Mouse (Mus musculus) forebrain, embryonic 12.5 days (tissue): ENCODE results near the gene Dicer1. TPM values are rescaled to one million over a fixed set of nuclear protein-coding genes. Genes with fewer than 3 reads are reported as not detected.

Experiments
- ATAC-seq: fragments of 200-750 bp; cut with Nextera tagmentation; 2 replicates; pipeline ENCODE4 v1.8.0; 2017; ENCODE audit warnings: moderate TSS enrichment; ENCODE audit not compliant: low FRiP score
- H3K27ac ChIP-seq: fragments of 300-500 bp; sonication (generic); 2 replicates; pipeline ENCODE4 v1.5.1; 2016; ENCODE audit warnings: mild to moderate bottlenecking
- H3K27me3 ChIP-seq: fragments of 300-500 bp; sonication (generic); 2 replicates; pipeline ENCODE4 v1.6.1; 2016; ENCODE audit warnings: mild to moderate bottlenecking
- H3K36me3 ChIP-seq: fragments of 300-500 bp; sonication (generic); replicated peaks from 2 replicates; pipeline ENCODE4 v1.6.1; 2016; ENCODE audit warnings: mild to moderate bottlenecking
- H3K4me1 ChIP-seq: fragments of 300-500 bp; sonication (generic); 2 replicates; pipeline ENCODE4 v1.6.1; 2016
- H3K4me2 ChIP-seq: fragments of 300-500 bp; sonication (generic); 2 replicates; pipeline ENCODE4 v1.6.1; 2016; ENCODE audit warnings: mild to moderate bottlenecking, moderate library complexity
- H3K4me3 ChIP-seq: fragments of 300-500 bp; sonication (generic); replicated peaks from 2 replicates; pipeline ENCODE4 v1.5.1; 2016; ENCODE audit warnings: mild to moderate bottlenecking
- H3K9ac ChIP-seq: fragments of 300-500 bp; sonication (generic); 2 replicates; pipeline ENCODE4 v1.6.1; 2016; ENCODE audit warnings: mild to moderate bottlenecking
- H3K9me3 ChIP-seq: fragments of 300-500 bp; sonication (generic); 2 replicates; pipeline ENCODE4 v1.6.1; 2016
- WGBS: fragments of 180-500 bp; shearing (Covaris S2); methylation state at CpG from one replicate; pipeline ENCODE4 v1.1.7; 2016; 5-methylcytosine and 5-hydroxymethylcytosine counted together
- polyA plus RNA-seq: library from polyadenylated mRNA; unstranded; fragments of >200 nt; fragmentation: Nextera tagmentation; extraction: Ambion mirVana; gene quantifications from 2 replicates; pipeline ENCODE4 v1.2.1, GENCODE M21; 2016

Dicer1 gene
- polyA plus RNA-seq, 1 experiment from 2014 or later = 66.4 TPM

DNA sequence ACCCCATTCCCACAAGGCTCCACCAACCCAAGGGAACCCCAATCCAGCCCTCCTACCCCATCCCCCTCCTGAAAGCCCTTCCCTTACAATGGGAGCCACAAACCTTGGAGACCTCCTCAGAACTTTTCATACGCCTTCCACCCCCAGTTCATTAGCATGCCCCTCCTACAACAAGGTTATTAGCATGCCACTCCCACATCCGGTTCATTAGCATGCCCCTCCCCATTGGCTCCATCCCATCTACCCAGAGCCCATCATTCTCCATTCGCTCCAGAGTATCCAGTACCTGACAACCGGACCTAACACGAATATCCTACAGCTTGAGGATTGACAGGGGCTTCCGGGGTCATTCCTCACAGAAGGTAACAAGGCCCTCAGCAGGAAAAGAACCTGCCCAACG is 83.9 kb downstream of the Dicer1 start:
- Histone ChIP-seq H3K27ac (no peak overlapping the region), H3K9ac (no peak overlapping the region), H3K4me2 (no peak overlapping the region), H3K4me3 (no peak overlapping the region), H3K27me3 (0 out of 2 replicates have a peak, but pooled peaks cover 3% of the 10 kb centered on the region), H3K4me1 (no peaks in the 10 kb centered on the region), H3K9me3 (no peaks in the 10 kb centered on the region), H3K36me3 (no peaks in the 10 kb centered on the region)
- 0 out of 2 replicates have a peak, but pooled peaks have one; percentile 33 for ATAC-seq
- WGBS = 80% methylated on average over 7 of the region's 7 CpGs

DNA sequence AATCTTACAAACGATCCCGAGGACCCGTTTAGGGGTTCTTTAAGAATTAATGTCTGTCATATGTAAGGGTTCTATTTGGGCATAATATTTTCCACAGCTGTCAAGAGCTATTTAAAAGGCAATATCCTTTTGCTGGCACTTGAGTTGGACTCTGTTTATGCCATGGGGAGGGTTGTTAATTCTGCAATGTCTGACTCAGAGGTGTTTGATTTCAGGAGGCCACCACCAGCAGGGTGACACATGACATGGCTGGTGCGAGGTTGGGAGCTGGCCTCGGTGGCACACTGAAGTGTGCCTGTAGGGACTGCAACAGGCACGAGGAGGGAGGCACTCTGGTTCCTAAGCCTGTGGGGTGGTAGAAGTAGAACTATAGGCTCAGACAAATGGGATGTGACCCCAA is 85.8 kb downstream of the Dicer1 start:
- H3K4me3 ChIP-seq = no peak overlapping the region
- no peak overlapping the region for H3K27ac ChIP-seq
- H3K27me3 ChIP-seq = 0 out of 2 replicates have a peak, but pooled peaks cover 1% of the 10 kb centered on the region
- no peaks in the 10 kb centered on the region for H3K36me3 ChIP-seq
- no peak overlapping the region for H3K9ac ChIP-seq
- no peak for ATAC-seq
- H3K4me1 ChIP-seq = no peaks in the 10 kb centered on the region
- no peaks in the 10 kb centered on the region for H3K9me3 ChIP-seq
- 84% methylated on average over 6 of the region's 6 CpGs for WGBS
- H3K4me2 ChIP-seq = no peak overlapping the region

DNA sequence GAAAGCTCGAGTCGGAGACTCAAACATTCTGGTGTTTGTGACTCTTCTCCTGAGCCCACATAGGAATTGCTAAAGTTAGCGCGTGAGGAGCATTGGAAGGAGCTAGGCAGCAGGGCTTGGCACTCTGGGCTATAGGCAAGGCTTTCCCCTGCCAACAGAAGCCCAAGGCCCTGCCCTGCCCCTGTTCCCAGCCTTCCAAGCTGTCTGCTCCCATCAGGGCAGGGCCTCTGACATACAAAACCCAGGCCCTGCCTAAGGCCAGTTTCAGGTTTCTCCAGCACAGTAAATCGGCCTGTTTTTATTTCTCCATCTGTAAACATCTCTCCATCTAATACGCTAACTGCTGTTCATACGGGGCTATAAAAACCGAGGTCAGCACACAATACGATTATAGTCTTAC is 86.2 kb downstream of the Dicer1 start:
- Histone ChIP-seq H3K36me3 (no peaks in the 10 kb centered on the region), H3K27me3 (no peaks in the 10 kb centered on the region), H3K4me2 (no peak overlapping the region), H3K4me3 (no peak overlapping the region), H3K27ac (no peak overlapping the region), H3K4me1 (no peaks in the 10 kb centered on the region), H3K9me3 (no peaks in the 10 kb centered on the region), H3K9ac (no peak overlapping the region)
- 91% methylated on average over 9 of the region's 9 CpGs for WGBS
- ATAC-seq = no peak

DNA sequence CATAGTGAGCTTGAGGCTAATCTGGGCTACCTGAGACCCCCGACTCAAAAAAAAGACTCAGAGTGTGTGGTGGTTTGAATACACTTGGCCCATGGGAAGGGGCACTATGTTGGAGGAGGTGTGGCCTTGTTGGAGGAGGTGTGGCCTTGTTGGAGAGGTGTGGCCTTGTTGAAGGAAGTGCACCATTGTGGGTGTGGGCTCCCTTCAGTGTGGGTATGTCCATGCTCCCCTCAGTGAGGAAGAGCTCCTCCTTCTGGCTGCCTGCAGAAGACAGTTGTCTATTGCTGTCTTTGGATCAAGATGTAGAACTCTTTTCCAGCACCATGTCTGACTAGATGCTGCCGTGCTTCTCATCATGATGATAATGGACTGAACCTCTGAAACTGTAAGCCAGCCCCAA is 95.6 kb downstream of the Dicer1 start:
- no peak for ATAC-seq
- H3K4me3 ChIP-seq = no peak overlapping the region
- H3K9me3 ChIP-seq = 0 out of 2 replicates have a peak, but pooled peaks cover 4% of the 10 kb centered on the region
- H3K9ac ChIP-seq = no peak overlapping the region
- no peaks in the 10 kb centered on the region; the same call in 1 of the 2 replicates for H3K27me3 ChIP-seq
- H3K36me3 ChIP-seq = no peaks in the 10 kb centered on the region
- H3K4me2 ChIP-seq = no peak overlapping the region
- WGBS = 95% methylated on average over 2 of the region's 2 CpGs
- H3K4me1 ChIP-seq = no peaks in the 10 kb centered on the region
- no peak overlapping the region for H3K27ac ChIP-seq

DNA sequence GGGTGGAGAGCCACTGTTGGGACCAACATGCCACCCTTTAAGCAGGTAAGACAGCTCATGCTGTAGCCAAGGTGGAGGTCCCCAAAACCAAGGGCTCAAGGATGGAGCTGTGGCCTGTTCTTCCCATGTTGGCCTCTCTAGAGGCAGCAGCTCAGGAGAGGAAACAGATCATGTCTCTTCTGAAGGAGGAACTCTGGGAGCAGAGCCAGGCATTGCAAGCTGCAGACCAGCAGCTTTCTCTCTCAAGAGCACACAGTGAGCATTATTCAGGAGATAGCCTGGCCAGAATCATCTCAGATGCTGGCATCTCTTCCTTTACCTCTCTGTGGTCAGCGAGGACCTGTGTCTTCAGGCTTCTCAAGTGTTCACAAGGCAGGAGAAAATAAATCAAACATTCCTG is 96.7 kb downstream of the Dicer1 start:
- Histone ChIP-seq H3K27ac (no peak overlapping the region), H3K4me2 (no peak overlapping the region), H3K27me3 (no peaks in the 10 kb centered on the region; the same call in 1 of the 2 replicates), H3K4me3 (no peak overlapping the region), H3K9ac (no peak overlapping the region), H3K4me1 (peaks cover 3% of the 10 kb centered on the region; the same call in 1 of the 2 replicates), H3K36me3 (no peaks in the 10 kb centered on the region), H3K9me3 (0 out of 2 replicates have a peak, but pooled peaks cover 4% of the 10 kb centered on the region)
- 87% methylated on average over 1 of the region's 1 CpGs for WGBS
- ATAC-seq = no peak

DNA sequence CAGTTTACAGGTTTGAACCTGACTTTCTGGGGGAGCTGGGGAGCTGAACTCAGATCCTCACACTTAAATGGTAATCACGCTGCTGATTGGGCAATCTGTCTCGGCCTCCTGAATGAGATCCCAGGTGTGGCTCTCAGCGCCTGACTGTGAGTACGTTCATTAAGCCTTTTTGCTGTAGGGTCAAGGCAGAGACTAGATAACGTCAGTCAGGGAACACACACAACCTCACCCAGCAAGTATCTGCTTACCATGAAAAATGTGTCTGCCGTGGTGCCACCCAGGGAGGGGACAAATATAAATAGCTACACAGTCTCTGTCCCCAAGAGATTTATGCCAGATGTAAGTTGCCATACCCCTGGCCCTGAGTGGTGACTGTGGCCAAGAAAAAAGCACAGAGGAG is 99.7 kb downstream of the Dicer1 start:
- H3K9ac ChIP-seq = no peak overlapping the region
- peaks cover 3% of the 10 kb centered on the region; the same call in 1 of the 2 replicates for H3K4me1 ChIP-seq
- ATAC-seq = no peak
- 0 out of 2 replicates have a peak, but pooled peaks cover 4% of the 10 kb centered on the region for H3K9me3 ChIP-seq
- H3K27me3 ChIP-seq = no peaks in the 10 kb centered on the region
- H3K4me2 ChIP-seq = no peak overlapping the region
- no peak overlapping the region for H3K4me3 ChIP-seq
- no peaks in the 10 kb centered on the region for H3K36me3 ChIP-seq
- 54% methylated on average over 6 of the region's 6 CpGs for WGBS
- H3K27ac ChIP-seq = no peak overlapping the region

DNA sequence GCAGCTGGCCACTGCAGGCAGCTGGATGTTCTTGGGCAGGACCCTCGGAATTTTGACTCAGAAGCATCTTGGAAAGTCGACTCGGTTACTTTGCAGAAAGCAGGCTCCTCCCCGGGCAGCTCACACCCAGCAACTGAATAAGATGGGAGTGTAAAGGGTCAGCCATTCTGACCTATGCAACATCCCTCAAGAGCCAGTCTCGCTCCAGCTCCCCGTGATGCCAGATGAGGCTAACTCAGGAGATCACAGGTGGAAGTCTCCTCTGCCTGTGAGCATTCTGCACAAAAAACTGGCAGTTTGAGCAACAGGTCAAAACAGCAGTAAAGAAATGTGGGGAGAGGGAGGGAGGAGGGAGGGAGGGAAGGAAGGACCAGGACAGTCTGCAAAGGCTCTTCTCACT is 100.5 kb downstream of the Dicer1 start:
- Histone ChIP-seq H3K4me2 (no peak overlapping the region), H3K9me3 (0 out of 2 replicates have a peak, but pooled peaks cover 4% of the 10 kb centered on the region), H3K9ac (no peak overlapping the region), H3K27me3 (0 out of 2 replicates have a peak, but pooled peaks cover under 1% of the 10 kb centered on the region), H3K4me1 (peaks cover 3% of the 10 kb centered on the region; the same call in 1 of the 2 replicates), H3K4me3 (no peak overlapping the region), H3K27ac (no peak overlapping the region), H3K36me3 (no peaks in the 10 kb centered on the region)
- no peak for ATAC-seq
- 59% methylated on average over 6 of the region's 6 CpGs for WGBS

DNA sequence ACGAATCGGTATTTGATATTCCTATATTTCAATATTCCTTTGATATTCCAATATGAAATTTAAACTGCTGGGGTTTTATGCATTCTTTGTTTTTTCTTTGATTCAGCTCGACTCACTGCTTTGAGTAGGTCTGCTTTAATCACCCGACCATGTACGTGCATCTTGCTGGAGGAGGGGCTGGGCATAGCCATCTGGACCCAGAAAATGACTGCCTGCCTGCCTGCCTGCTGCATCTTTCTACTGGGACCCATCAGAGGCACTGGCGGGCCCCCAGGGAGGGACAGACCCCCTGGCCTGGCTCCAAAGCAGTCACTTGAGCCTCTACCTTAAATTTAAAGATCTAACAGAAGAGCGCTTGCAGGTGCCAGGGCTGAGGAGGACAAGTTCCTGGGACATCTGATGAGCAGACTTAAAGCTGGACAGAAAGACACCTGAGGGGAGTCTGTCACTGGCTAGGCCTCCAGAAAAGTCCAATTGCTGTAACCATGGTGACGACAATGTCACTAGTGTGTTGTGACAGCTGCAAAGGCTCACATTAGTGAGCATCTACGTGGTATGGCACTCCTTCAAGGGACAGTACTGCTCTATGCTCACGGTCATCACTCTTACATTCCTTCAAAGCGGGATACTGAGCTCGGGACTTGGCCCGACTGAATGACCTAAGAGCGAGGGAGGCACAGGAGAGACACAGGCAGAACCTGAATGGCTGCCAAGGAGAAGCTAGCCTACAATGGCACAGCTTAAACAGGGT is 101.1 kb downstream of the Dicer1 start:
- Histone ChIP-seq H3K9ac (no peak overlapping the region), H3K9me3 (no peaks in the 10 kb centered on the region), H3K4me3 (no peak overlapping the region), H3K4me2 (no peak overlapping the region), H3K36me3 (no peaks in the 10 kb centered on the region), H3K27ac (no peak overlapping the region), H3K27me3 (0 out of 2 replicates have a peak, but pooled peaks cover 3% of the 10 kb centered on the region), H3K4me1 (peaks cover 3% of the 10 kb centered on the region; the same call in 1 of the 2 replicates)
- 63% methylated on average over 14 of the region's 14 CpGs for WGBS
- ATAC-seq = no peak

DNA sequence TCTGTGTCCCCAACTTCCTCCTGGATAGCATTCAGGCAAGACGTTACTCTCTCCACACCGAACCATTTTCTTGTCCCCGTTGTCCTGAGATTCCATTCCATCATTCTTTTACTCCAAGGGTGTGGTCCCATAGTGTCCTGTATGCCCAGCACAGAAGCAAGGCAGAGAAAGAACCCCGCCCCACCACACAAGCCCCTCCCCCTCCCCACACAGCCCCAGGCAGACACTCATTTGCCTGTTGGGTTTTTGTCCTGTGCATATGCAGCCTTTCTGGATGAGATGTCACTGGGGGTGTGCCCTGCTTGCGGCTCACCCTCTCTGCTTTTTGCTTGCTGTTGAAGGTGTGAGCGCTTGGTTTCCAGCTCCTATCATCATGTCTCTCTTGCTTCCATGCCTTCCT is 103.4 kb downstream of the Dicer1 start:
- no peaks in the 10 kb centered on the region for H3K36me3 ChIP-seq
- no peak for ATAC-seq
- WGBS = 84% methylated on average over 6 of the region's 6 CpGs
- no peak overlapping the region for H3K9ac ChIP-seq
- 0 out of 2 replicates have a peak, but pooled peaks cover 9% of the 10 kb centered on the region for H3K27me3 ChIP-seq
- no peak overlapping the region for H3K4me3 ChIP-seq
- no peak overlapping the region for H3K27ac ChIP-seq
- no peak overlapping the region for H3K4me2 ChIP-seq
- H3K9me3 ChIP-seq = no peaks in the 10 kb centered on the region
- peaks cover 3% of the 10 kb centered on the region; the same call in 1 of the 2 replicates for H3K4me1 ChIP-seq

DNA sequence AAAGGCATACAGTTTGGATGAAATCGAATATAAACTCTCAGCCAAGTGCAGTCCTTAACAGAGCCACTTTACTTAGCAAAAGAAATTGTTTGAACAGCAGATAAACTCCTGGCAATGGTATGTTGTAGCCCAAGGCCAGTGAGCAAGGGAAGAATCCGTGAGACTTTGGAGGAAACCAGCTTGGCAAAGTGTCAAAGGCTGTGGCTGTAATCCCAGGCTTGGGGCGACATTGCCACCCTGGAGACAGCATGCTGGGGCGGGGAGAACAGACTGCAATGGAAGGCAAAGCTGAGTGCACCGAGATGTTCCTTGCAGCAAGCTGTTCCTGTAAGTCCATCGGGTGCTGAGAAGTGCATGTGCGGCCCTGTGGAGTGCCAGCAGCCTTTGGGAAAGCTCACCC is 109.4 kb downstream of the Dicer1 start:
- H3K9ac ChIP-seq = no peak overlapping the region
- peaks cover 10% of the 10 kb centered on the region for H3K4me1 ChIP-seq
- no peak overlapping the region for H3K4me2 ChIP-seq
- no peak for ATAC-seq
- no peak overlapping the region for H3K4me3 ChIP-seq
- H3K9me3 ChIP-seq = no peaks in the 10 kb centered on the region
- H3K27me3 ChIP-seq = peaks cover 33% of the 10 kb centered on the region
- H3K36me3 ChIP-seq = no peaks in the 10 kb centered on the region
- WGBS = 77% methylated on average over 7 of the region's 7 CpGs
- no peak overlapping the region for H3K27ac ChIP-seq

DNA sequence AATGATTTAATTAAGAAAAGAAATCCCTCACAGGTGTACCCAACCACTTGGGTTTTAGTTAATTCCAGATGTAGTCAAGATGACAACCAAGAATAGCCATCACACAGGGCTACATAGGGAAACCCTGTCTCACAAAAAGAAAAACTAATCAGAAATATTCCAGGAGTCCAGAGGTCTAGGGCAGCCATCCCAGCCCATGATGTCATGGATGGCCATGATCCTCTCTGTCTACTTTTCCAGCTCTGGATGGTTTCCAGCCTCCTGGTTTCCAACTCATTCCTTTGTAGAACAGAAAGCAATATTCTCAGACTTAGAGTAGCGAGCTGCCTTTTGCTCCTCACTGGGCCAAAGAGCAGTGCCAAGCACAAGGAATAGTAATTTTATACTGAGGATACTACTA is 110.8 kb downstream of the Dicer1 start:
- Histone ChIP-seq H3K9ac (no peak overlapping the region), H3K4me3 (no peak overlapping the region), H3K27me3 (peaks cover 37% of the 10 kb centered on the region), H3K36me3 (no peaks in the 10 kb centered on the region), H3K9me3 (no peaks in the 10 kb centered on the region), H3K4me2 (no peak overlapping the region), H3K4me1 (peaks cover 18% of the 10 kb centered on the region), H3K27ac (no peak overlapping the region)
- 90% methylated on average over 1 of the region's 1 CpGs for WGBS
- ATAC-seq = no peak

DNA sequence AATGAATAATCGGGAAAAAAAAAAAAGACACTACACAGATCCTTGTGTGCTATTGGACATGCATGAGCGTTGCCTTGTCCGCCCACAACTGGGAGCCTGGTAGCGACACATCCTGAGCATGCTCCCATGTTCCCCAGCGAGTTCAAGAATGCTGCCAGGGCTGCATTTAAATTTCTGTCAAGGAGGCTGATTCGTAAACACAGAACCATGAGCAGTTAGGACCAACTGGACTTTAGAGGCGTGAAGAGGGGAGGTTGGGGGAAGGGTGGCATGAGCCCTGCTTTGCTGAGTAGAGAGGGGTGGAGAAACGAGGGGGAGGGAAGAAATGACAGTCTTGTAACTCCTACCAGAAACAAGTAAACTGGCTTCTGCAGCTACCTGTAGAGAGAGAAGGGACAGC is 113.6 kb downstream of the Dicer1 start:
- H3K27me3 ChIP-seq = peaks cover 43% of the 10 kb centered on the region
- H3K36me3 ChIP-seq = no peaks in the 10 kb centered on the region
- no peak overlapping the region for H3K4me3 ChIP-seq
- ATAC-seq = no peak; the same call in 1 of the 2 replicates
- H3K27ac ChIP-seq = no peak overlapping the region
- H3K4me2 ChIP-seq = 0 out of 2 replicates have a peak overlapping the region, but pooled peaks have one; percentile 36
- WGBS = 54% methylated on average over 8 of the region's 8 CpGs
- no peaks in the 10 kb centered on the region for H3K9me3 ChIP-seq
- H3K4me1 ChIP-seq = peaks cover 23% of the 10 kb centered on the region
- H3K9ac ChIP-seq = no peak overlapping the region
